Mouse (Mus musculus): ENCODE data around the gene Gm28230.

- no peak for TF ChIP-seq GATA1 (IDR thresholded peaks at IDR 0.05; ENCODE audit: borderline replicate concordance, low read length)
- TF ChIP-seq FLI1 (IDR thresholded peaks at IDR 0.05; ENCODE audit: low read length), result no peak
Measured at GRCm38 (mm10) chr2:74683471-74683951, 43.0 kb upstream of the Gm28230 start.
